Mouse (Mus musculus) heart, postnatal 0 days (tissue): ENCODE measurements around the gene Arhgef25.

ENCODE experiments used
- CTCF ChIP-seq: IDR thresholded peaks from 2 replicates; pipeline ENCODE4 v1.5.1; 2016; ENCODE audit warnings: antibody characterized with exemption, control low read depth, low read depth
- EP300 ChIP-seq: IDR thresholded peaks from 2 replicates; pipeline ENCODE4 v1.6.1; 2016; ENCODE audit warnings: antibody characterized with exemption, low read depth

DNA sequence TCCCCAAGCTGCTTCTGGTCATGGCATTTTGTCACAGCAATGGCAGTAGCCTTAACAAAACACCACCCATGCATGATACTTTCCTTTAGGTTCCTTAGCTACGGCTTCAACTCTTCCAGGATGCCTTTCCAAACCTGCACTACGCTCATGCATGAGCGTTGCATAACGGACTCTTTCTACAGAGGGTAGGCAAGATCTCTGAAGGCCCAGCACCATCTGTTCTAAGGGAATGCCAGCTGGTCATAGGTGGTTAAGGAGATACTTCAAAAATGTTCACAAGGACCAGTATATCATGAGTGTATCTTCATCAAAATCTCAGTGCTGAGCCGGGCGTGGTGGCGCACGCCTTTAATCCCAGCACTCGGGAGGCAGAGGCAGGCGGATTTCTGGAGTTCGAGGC is 26.6 kb upstream of the Arhgef25 start:
- TF ChIP-seq EP300 = no peak
- TF ChIP-seq CTCF = no peak
